Mouse (Mus musculus): ENCODE data around the gene Mllt1.

DNA sequence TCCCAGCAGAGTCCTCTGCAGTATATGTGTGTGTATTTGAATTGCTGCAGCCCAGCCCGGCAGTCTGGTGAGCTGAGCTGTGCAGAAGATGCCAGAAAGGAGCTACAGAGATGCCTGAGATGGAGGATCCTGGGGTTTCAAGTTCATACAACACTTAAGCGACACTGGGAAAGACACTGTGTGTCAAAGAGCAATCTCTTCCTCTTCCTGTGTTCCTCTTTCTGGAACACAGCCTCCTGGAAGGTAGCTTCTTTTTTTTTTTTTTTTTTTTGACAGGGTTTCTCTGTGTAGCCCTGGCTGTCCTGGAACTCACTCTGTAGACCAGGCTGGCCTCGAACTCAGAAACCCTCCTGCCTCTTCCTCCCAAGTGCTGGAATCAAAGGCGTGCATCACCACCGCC lies 86.4 kb downstream of the Mllt1 start:
- TF ChIP-seq CTCF (IDR thresholded peaks at IDR 0.05; ENCODE audit: insufficient read depth, low read length), result no peak
- no peak for TF ChIP-seq POLR2A (IDR thresholded peaks at IDR 0.05; ENCODE audit: borderline replicate concordance, extremely low read depth, low read depth, low read length)

Data from lung, adult 2 months (tissue).